Mouse (Mus musculus) urinary bladder, postnatal 14 days (tissue): ENCODE data around the gene Ryr2.

Source experiments
- DNase-seq: peaks from one replicate; pipeline ENCODE4 v3.0.0; 2021; ENCODE audit warnings: low spot score

Ryr2 gene

DNA sequence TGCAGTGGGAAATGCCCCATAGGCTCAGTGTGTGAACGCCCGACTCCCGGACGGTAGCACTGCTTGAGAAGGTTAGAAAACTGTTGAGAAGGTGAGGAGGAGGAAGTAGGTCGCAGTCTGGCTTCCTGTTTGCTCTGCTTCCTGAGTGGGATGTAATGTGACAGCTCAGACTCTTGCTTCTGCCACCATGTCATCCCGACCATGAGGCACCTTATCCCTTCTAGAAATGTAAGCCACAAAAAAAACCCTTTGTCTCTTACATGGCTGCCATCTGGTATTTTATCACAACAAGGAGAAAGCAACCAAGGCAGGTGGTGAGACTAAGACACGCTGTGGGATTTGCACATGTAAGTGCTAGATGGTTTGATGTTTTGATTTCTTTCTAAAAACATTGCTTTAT, 12.2 kb downstream of the Ryr2 start:
- DNase-seq: no peak

DNA sequence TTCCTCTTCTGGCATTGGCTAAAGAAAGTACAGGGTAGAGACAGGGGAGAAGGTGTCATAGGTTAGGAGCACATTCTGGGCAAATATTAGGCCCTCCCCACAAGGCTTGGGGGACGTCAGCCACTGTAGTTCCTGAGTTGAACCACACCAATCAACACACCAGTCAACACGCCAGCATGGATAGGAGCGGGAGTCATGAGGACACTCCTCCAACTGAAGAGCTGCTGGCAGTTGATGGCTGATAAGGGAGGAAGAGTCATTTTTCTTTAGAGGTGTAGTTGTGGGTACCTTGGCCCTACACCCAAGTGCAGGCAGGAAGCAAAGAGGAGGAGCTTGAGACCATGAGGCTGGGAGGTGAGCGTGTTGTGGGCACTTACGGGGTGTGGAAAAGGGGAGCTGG, 13.6 kb downstream of the Ryr2 start:
- DNase-seq: no peak

DNA sequence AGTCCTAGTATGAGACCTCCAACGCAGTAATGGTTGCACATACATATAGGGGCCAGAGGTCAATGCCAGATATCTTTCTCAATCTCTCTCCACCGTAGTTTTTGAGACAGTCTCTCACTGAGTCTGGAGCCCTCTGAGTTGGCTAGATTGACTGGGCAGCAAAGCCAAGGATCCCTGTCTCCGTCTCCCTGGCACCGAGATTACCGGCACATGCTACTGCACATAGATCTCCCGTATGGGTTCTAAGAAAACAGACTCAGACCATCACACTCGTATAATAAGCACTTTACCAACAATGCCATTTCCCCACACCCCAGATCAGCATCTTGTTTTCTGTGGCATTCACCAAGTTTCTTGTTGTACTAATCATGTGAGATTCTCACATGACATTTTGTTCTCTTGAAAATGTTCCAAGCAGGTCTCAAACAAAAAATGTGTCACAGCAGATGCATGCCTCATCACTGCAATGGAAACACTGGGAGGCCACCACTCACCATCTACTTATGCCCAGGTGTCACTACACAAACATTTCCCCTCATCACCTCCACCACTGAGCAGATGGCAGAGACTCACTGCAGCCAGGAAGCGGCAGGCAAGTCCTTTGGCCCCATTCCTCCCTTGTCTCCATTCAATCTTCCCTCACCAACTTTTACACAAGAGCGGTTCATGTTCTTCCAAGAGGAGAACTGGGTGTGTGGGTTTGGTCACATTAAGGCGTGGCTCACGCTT, 14.2 kb downstream of the Ryr2 start:
- DNase-seq: no peak

DNA sequence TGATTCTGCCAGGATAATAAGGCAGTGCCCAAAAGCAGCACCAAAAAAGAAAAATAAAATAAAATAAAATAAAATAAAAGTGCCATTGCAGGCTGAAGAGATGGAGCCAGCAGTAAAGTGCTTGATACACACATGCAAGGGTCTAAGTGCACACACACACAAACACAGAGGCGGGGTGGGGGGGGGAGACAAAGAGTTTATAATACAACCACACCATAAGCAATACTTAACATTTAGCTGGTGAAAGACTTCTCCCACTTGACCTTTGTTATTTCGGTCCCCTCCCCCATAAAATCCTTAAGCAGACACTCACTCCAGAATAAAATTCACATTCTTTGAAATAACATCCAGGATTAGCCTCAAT, 22.7 kb downstream of the Ryr2 start:
- DNase-seq: no peak

DNA sequence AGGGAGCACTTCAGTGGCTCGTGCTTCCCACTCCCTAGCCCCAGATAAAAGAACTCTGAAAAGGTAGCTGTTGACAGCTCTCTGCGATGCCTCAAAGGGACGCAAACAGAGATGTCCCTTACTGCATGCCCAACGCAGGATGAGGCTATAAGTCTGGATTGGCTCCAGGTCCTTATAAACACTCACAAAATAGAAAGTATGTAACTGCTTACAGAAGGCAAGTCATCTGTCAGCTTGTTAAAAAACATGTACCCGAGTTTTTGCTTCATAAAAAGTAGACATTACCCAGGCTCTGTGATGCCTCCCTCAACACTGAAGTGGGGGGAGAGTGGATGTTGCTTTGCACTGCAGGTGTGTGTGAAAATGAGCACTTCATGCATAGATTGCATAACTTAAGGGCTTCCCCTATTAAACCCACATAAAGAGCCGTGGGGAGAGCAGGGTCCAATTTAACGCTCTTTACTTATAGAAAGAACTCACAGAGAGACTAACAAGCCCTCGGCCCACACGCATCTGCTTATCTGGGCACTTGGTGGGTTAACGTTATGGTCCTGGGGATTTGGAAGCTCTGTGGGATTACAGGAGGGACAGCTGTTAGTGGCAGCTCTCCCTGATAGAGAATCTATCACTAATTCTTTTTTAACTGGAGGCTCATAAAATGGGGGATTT, 23.2 kb downstream of the Ryr2 start:
- no peak for DNase-seq

DNA sequence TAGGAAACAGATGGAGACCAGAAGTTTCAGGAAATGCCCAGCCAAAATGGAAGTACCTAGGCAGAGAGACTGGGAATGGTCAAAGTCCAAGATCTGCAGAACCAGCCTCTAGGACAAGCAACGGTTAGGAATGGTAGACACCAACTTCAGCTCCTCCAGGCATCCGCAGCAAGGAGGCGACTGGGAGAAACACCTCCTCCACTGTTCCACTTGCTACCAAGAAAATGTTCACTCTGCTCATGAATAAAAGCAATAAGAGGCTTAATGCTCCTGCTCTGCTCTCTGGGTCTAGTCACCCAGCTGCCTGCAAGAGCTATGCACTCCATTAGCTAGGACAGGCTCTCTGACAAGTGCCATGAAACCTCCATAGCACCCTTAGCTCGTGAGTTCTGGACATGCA, 26.2 kb downstream of the Ryr2 start:
- DNase-seq: no peak

DNA sequence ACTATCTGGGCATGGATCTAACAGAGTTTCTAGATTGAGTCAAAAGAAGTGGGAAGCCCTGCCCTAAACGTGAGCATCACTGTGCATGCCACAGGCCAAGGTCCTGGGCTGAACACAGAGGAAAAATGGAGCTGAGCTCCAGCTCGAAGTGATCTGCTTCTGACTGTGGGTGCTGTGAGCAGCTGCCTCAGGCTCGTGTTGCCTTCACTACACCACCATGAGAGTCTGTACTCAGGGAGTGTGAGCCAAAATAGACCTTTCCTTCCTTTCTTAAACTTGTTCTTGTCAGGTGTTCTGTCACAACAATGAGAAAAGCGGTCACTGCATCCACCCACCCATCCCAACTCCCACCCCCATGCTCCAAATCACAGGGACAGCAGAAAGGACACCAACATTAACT, 27.2 kb downstream of the Ryr2 start:
- no peak for DNase-seq

DNA sequence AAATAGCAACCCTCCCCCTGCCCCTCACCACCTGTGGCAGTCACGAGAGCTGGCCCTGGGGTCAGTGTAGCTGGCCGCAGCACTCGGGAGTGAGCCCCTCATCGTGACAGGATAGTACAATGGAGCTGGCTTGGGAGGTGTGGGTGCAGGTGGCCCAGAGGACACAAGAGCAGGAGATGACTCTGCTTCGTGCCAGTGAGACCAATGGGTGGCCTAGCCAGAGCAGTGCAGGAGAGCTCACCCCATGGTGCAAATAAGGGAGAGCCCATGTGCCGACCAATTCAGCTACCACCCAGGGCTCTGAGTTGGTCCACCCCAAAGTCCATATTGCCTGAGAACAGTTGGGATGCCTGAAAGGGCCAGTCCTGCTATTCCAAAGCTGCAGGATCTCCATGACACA, 31.8 kb downstream of the Ryr2 start:
- DNase-seq: no peak

DNA sequence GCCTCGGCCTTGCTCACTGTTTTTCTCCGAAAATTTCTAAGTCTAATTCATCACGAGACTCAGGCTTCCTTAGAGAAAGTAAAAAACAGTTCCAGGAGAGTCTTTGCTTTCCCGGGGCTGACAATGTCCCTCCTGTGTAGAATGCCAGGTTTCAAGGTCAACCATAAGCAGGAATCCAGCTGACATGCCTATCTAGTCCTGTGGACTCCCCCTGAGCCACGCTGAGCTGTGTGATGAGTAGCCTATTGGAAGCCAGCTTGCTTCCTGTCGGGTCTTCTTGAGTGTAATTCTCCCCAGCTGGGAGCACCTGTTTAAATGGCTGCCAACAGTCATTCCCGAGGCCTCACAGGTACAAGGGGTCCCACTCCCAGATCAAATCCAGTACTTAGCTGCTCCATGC, 34.2 kb downstream of the Ryr2 start:
- DNase-seq: no peak

DNA sequence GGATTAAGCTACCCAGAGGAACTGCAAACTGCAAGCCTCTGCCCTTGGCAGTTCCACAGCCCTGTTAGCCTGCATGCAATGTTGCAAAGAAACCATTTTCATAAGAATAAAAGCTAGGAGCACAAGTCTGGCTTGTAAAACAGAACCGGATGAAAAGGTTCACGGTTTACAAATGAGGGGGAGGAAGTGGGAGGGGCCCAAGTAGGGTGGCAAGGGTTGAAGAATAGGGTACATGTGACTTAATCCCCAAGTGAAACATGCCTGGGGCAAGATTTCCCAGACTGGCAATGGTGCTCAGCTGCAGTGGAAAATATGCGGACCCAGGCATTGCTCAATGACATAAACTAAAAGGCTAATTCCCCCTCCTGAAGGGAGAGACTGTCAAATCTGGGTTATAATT, 34.6 kb downstream of the Ryr2 start:
- DNase-seq: no peak

DNA sequence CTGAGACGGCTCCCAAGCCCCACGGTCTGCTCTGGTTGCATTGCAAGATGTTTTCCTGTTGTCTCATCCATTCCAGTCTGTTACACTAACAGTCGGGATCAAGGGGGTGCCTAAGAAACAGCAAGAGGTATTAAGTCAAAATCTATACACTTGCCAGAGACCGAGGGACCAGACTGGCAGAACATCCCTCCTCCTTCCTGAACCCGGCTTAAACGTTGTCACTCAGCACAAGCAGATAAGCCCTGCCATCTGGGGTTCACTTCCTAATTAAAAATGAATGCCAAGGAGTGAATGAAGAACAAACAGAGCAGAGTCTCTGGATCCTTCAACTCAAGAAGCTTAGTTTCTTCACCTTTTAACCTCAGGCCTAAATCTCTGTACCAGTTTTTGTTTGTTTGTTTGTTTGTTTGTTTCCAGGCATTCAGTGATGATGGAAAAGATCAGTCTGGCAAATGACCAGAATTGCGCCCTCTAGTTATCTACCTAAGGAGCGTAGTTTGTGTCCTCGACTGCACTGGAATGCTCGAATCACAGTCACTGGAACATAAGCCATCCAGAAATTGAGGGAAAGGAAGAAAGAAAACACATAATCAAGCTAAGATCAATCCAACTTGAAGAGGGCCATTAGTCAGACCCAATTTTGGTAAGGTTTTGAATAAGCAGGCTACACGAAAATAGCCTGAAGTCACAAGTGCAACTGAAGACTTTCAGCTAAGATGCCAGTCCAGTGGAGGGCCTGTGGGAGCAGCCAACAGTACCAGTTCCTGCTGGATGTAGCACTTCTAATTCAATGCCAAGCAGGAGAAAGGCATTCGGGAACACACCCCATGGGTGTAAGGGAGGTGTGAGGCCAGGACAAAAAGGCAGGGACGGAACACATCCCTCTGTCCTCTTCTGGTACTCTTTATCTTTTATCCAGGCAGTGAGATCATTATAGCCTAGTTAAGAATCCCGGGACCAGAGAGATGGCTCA, 36.3 kb downstream of the Ryr2 start:
- no peak for DNase-seq

DNA sequence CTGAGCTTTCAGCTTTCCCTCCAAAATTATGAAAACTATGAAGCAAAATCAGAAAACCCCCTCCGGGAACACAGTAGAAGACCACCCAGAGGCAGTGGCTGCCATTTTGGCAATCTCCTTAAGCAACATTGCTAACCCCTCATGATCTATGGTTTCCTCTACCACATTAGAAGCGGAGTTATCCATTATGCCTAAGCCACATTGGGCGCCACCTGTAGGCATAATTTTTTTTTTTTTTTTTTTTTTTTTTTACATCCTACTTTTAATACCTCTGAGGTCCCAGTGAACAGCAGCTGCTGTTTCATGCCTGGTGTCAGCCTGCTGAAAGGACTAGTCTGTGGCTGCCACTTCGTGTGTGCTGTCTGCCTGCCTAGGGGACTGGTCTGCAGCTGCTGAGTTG, 42.2 kb downstream of the Ryr2 start:
- DNase-seq: no peak

DNA sequence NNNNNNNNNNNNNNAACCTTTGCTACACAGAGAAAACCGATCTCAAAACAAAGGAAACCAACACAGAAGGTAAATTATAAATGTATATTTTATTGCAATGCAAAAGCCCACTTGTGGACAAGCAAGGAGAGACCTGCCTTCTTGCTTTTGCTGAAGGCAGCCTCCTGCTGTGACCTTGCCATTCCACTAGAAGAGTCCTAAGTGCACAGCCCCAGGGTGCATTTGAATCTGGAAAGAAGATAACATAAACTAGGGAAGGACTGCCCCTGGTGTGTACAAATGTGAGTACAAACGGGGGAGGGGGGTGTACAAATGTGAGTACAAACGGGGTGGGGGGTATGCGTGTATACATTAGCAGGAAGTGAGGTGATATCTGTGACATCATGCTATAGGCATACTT, 43.2 kb downstream of the Ryr2 start:
- no peak for DNase-seq

DNA sequence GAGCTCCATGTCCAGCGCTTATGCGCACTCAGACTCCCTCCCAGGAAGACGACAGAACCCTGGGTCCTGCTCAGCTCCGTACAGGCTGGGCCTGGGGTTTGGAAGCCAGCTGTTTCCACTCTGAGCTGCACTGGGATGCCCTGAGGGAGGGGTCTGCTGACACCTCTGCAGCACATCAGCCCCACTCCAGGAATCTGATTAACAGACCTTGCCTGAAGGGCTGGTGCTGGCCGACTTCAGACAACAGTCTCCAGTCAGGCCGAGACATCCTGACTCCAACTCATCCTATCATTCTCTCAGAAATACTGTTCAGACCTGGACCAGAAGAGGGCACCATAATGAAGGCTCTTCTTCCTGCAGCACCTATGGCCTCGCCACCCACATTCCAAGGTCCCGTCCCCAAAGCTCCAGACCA, 49.4 kb downstream of the Ryr2 start:
- no peak for DNase-seq

DNA sequence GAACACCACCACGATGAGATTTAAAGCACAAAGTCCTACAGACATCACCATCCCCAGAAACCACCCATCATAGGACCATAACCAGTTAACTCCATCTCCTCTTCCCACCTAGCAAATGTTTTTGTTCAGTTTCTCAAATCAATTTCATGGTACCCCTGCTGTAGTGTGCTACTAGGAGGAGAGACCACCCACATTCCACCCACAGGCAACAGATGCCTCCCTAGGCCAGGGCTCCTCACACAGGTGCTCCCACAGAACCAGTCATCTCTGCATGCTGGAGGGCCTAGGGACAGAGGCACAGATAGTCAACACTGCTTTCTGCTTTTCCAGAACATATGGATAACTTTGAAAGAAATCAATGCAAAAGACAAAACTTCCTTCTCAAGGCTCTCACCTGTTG, 50.8 kb downstream of the Ryr2 start:
- DNase-seq: no peak

DNA sequence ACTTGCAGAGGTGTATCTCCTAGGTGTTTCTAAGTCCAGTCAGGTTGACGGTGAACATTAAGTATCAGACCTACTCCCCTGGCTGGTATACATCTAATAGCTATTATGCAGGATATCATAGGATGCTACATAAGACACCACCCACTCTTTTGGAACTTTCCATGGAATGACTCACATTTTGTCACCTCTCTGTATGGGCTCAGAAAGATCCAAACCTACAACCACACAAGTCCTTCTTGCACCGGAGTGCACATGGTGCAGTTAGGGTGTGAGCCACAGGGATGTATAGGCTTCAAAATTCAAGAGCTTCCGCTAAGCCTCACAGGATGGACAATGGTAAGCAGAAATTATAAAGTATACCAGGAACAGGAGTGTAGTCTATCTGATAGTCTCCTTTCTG, 52.8 kb downstream of the Ryr2 start:
- DNase-seq: no peak

DNA sequence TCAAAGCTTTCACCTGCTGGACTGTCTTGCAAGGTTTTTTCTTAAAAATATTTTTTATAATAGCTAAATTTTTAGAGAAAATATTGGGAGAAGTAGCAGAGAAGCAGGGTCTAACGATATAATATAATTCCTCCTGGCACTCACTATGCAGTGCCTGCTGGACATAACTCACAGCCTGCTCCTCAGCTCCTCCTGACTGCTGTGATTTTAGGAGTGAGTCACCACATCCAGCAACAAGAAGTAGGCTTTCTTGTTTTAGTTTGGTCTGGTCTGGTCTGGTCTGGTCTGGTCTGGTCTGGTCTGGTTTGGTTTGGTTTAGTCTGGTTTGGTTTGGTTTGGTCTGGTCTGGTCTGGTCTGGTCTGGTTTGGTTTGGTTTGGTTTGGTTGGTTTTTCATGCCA, 55.9 kb downstream of the Ryr2 start:
- DNase-seq: no peak

DNA sequence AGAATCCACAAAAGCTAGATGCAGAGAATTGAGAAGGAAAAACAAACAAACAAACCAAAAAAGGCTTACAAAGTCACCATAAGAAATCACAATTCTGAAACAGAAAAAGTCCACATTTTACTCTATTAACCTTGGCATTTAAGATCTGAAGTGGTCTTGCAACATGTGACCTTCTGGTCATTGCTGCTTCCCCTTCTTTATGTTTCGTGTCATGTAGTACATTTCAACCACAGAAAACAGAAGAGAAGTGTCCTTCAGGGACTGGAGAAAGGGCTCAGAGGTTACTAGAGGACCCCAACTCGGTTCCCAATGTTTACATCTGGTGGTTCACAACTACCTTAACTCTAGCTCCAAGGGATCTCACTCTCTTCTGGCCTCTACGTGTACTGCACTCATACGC, 59.7 kb downstream of the Ryr2 start:
- DNase-seq: no peak

DNA sequence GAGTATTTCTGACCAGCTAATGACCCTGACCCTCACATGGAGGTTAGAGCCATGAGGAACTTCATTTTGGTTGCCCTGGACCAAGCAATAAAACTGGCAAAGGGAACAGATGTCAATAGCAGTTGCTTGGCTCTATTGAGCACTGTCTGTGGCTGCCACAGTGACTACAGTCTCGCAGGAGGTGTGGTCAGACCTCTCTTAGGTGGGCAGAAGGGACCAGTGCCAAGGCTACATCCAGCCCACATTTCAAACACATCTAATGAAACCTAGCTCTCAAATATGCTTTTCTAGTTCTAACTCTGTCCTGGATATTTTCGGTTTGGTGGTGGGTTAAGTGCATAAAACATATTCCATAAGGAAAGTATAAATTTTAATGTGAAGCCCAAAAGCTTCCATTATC, 62.0 kb downstream of the Ryr2 start:
- no peak for DNase-seq

DNA sequence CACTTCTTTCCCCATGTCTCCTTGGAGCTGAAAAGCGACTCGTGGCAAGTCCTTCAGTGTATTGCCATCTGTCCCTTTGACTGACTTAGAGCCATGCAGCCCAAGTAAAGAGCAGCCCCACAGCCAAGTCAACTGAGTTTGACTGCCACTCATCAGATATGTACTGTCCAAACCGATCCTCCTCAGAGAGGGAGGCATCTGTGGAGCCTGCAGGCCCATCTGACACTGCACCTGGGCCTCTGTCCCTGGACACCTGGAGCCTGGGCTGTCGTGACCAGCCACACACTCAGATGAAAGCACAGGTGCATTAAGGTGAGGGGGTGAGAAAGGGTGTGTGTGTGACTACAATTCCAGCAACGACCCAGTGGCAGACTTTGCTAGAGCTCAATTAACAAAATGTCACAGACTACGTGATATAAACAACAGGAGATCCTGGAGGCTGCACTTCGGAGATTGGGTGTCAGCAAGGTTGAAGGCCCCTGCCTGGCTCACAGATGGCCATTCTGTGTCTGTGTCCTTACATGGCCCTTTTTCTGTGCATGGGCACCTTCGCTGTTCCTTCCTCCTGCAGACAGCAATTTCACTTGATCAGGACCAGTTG, 63.8 kb downstream of the Ryr2 start:
- no peak for DNase-seq

DNA sequence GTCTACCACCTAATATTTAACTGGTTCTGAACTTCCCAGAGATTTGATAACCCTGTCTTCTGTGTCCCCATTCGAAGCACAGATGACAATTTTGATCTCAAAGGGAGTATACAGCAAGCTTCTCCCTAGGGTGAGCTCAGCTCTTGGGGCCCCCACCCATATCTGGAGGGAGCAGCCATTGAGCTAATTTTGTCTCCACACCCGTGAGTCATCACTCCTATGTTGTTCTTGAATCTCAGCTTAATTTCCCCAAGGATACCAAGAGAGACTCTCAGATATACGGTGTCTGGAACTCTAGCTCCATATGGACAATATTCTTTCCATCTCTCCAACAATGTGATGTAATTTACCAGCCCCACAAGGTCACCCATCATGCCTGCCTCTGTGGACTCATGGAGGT, 66.8 kb downstream of the Ryr2 start:
- DNase-seq: no peak

DNA sequence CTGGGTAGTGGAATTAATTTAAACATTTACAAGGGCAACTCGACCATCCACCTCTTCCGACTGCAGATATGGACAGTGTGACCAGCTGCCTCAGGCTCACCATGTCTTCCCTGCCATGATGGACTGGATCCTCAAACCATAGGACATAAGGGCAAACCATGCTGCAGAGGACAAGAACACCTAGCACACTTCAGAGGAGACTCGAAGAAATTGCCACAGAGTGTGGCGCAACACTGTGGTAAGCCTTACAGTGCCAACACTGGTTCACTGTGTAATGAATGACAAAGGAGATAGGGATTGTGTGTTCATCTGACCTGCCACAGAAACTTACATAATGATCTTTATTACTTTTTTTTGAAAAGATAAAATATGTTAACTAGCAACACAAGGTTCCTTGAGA, 68.1 kb downstream of the Ryr2 start:
- no peak for DNase-seq

DNA sequence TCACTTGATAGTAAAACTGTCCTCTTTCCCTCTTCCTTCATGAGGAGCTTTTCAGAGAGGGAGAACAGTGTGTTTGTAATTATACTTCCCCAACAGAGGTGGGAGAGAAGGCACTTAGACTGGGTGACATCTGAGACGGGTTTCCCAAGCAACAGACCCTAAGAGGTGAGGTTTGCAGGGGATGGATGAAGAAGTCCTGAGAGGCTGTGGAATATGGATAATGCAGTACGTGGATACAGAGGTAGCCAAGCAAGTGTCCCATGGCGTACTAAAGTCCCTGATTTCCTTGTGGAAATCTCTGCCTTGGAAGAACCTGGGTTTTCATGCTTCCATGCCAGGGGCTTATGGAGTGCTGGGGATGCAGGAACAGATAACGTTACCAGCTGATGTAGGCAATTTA, 69.5 kb downstream of the Ryr2 start:
- no peak for DNase-seq
